Mouse (Mus musculus): ENCODE data around the gene Mocs3.

The Mocs3 gene

GRCm38 (mm10) chr2:168242841-168243240, 12.4 kb downstream of the Mocs3 start:
- DNase-seq (ENCODE audit: low spot score): no peak

- no peak for DNase-seq (ENCODE audit: low spot score)
Observed at GRCm38 (mm10) chr2:168243278-168243677, 12.9 kb downstream of the Mocs3 start.

GRCm38 (mm10) chr2:168245571-168245970, 15.1 kb downstream of the Mocs3 start:
- DNase-seq (ENCODE audit: low spot score): no peak

GRCm38 (mm10) chr2:168248167-168248855, 17.9 kb downstream of the Mocs3 start:
- no peak for DNase-seq (ENCODE audit: low spot score)

GRCm38 (mm10) chr2:168248856-168249245, 18.4 kb downstream of the Mocs3 start:
- no peak for DNase-seq (ENCODE audit: low spot score)

- peak; percentile 82 for DNase-seq (ENCODE audit: low spot score)
Observed at GRCm38 (mm10) chr2:168250270-168250669, 19.8 kb downstream of the Mocs3 start.

- DNase-seq (ENCODE audit: low spot score): no peak
Observed at GRCm38 (mm10) chr2:168252639-168253292, 22.3 kb downstream of the Mocs3 start.

- DNase-seq (ENCODE audit: low spot score): no peak
Observed at GRCm38 (mm10) chr2:168253822-168254221, 23.4 kb downstream of the Mocs3 start.

- no peak for DNase-seq (ENCODE audit: low spot score)
Observed at GRCm38 (mm10) chr2:168256506-168256905, 26.1 kb downstream of the Mocs3 start.

- DNase-seq (ENCODE audit: low spot score): no peak
Observed at GRCm38 (mm10) chr2:168257188-168257587, 26.8 kb downstream of the Mocs3 start.

GRCm38 (mm10) chr2:168259046-168259445, 28.6 kb downstream of the Mocs3 start:
- DNase-seq (ENCODE audit: low spot score): no peak

GRCm38 (mm10) chr2:168260124-168260523, 29.7 kb downstream of the Mocs3 start:
- no peak for DNase-seq (ENCODE audit: low spot score)

GRCm38 (mm10) chr2:168260900-168261299, 30.5 kb downstream of the Mocs3 start:
- DNase-seq (ENCODE audit: low spot score): peak; percentile 41

GRCm38 (mm10) chr2:168268033-168268432, 37.6 kb downstream of the Mocs3 start:
- no peak for DNase-seq (ENCODE audit: low spot score)

- DNase-seq (ENCODE audit: low spot score): no peak
Observed at GRCm38 (mm10) chr2:168273387-168273786, 43.0 kb downstream of the Mocs3 start.

GRCm38 (mm10) chr2:168274374-168274935, 44.0 kb downstream of the Mocs3 start:
- DNase-seq (ENCODE audit: low spot score): peak; percentile 36

- no peak for DNase-seq (ENCODE audit: low spot score)
Observed at GRCm38 (mm10) chr2:168280729-168281581, 50.5 kb downstream of the Mocs3 start.

- DNase-seq (ENCODE audit: low spot score): no peak
Observed at GRCm38 (mm10) chr2:168281582-168281981, 51.2 kb downstream of the Mocs3 start, which contains the start of gene Kcng1. Gene Kcng1, minus strand, starts transcription at chr2:168281736.
